Mouse (Mus musculus) MEL (cell line): ENCODE data around the gene Plin1. TPM values are rescaled to one million over a fixed set of nuclear protein-coding genes. Genes with fewer than 3 reads are reported as not detected.

Source experiments
- DNase-seq: peaks from one replicate; pipeline ENCODE4 v3.0.0; 2011; ENCODE audit warnings: low read depth, low spot score
- H3K27ac ChIP-seq: 2 replicates; pipeline ENCODE4 v1.5.1; 2012; ENCODE audit warnings: low read depth, mild to moderate bottlenecking, control low read depth, low read length, moderate library complexity; ENCODE audit not compliant: control insufficient read depth
- H3K27me3 ChIP-seq, 2 experiments: fragments of 150-350 bp in 1 of 2; sonication (generic) in 1 of 2; 2 replicates each; pipeline ENCODE4 v1.6.1; 2012; ENCODE audit warnings: low read length in 2 of 2, mild to moderate bottlenecking in 2 of 2, improper control_type of control experiment in 1 of 2, moderate library complexity in 1 of 2; ENCODE audit not compliant: insufficient read depth in 2 of 2, control insufficient read depth in 1 of 2
- H3K36me3 ChIP-seq, 2 experiments: 2 replicates each; pipeline ENCODE4 v1.6.1; 2012 to 2014; ENCODE audit warnings: low read length in 2 of 2, improper control_type of control experiment in 1 of 2, inconsistent platforms in 1 of 2, mild to moderate bottlenecking in 1 of 2; ENCODE audit not compliant: insufficient read depth in 2 of 2, control insufficient read depth in 1 of 2
- H3K4me1 ChIP-seq, 2 experiments: fragments of 150-350 bp in 1 of 2; sonication (generic) in 1 of 2; 2 replicates each; pipeline ENCODE4 v1.6.1; 2012; ENCODE audit warnings: low read length in 2 of 2, improper control_type of control experiment in 1 of 2, mild to moderate bottlenecking in 1 of 2; ENCODE audit not compliant: insufficient read depth in 2 of 2, control insufficient read depth in 1 of 2
- H3K4me3 ChIP-seq, 2 experiments: fragments of 150-350 bp in 1 of 2; sonication (generic) in 1 of 2; 2 replicates each; pipeline ENCODE4 v1.5.1; 2012; ENCODE audit warnings: low read depth in 2 of 2, low read length in 2 of 2, mild to moderate bottlenecking in 2 of 2, moderate library complexity in 2 of 2, control low read depth in 1 of 2, improper control_type of control experiment in 1 of 2; ENCODE audit not compliant: control insufficient read depth in 1 of 2, insufficient read depth in 1 of 2
- H3K79me2 ChIP-seq: 2 replicates; pipeline ENCODE4 v1.6.1; 2012; ENCODE audit warnings: mild to moderate bottlenecking, low read length, moderate library complexity; ENCODE audit not compliant: control insufficient read depth, poor library complexity, insufficient read depth
- H3K9ac ChIP-seq: 2 replicates; pipeline ENCODE4 v1.6.1; 2012; ENCODE audit warnings: low read depth, mild to moderate bottlenecking, control low read depth, low read length, moderate library complexity; ENCODE audit not compliant: control insufficient read depth, poor library complexity, severe bottlenecking
- H3K9me3 ChIP-seq: fragments of 150-350 bp; sonication (generic); replicated peaks from 2 replicates; pipeline ENCODE4 v1.6.1; 2012; ENCODE audit warnings: mild to moderate bottlenecking, low read length, improper control_type of control experiment, moderate library complexity; ENCODE audit not compliant: insufficient read depth
- BHLHE40 ChIP-seq: IDR thresholded peaks from 2 replicates; pipeline ENCODE4 v1.6.1; 2012; ENCODE audit warnings: low read depth, mild to moderate bottlenecking, inconsistent platforms, low read length, improper control_type of control experiment, borderline replicate concordance
- CHD1 ChIP-seq: IDR thresholded peaks from 2 replicates; pipeline ENCODE4 v1.6.1; 2012; ENCODE audit warnings: low read depth, mild to moderate bottlenecking, inconsistent platforms, low read length, improper control_type of control experiment
- CHD2 ChIP-seq: IDR thresholded peaks from 2 replicates; pipeline ENCODE4 v1.6.1; 2011; ENCODE audit warnings: low read length, improper control_type of control experiment
- CTCF ChIP-seq, 3 experiments: IDR thresholded peaks in 2 of 3; conservative IDR thresholded peaks in 1 of 3; 2 replicates each; pipeline ENCODE4 v1.5.1; 2011 to 2012; ENCODE audit warnings: low read length in 3 of 3, low read depth in 2 of 3, mild to moderate bottlenecking in 2 of 3, improper control_type of control experiment in 1 of 3, inconsistent platforms in 1 of 3, mixed read lengths in 1 of 3, moderate library complexity in 1 of 3; ENCODE audit not compliant: control insufficient read depth in 1 of 3, insufficient read depth in 1 of 3, poor library complexity in 1 of 3, severe bottlenecking in 1 of 3
- ELF1 ChIP-seq: IDR thresholded peaks from 2 replicates; pipeline ENCODE4 v1.6.1; 2014; ENCODE audit warnings: low read depth, mild to moderate bottlenecking, inconsistent platforms, low read length, improper control_type of control experiment, moderate library complexity
- ETS1 ChIP-seq: IDR thresholded peaks from 2 replicates; pipeline ENCODE4 v1.6.1; 2012; ENCODE audit warnings: low read depth, mild to moderate bottlenecking, inconsistent platforms, low read length, improper control_type of control experiment, moderate library complexity
- GABPA ChIP-seq: IDR thresholded peaks from 2 replicates; pipeline ENCODE4 v1.6.1; 2012; ENCODE audit warnings: low read depth, mild to moderate bottlenecking, inconsistent platforms, low read length, improper control_type of control experiment, moderate library complexity
- HCFC1 ChIP-seq: IDR thresholded peaks from 2 replicates; pipeline ENCODE4 v1.6.1; 2012; ENCODE audit warnings: low read depth, mild to moderate bottlenecking, inconsistent platforms, low read length, improper control_type of control experiment, moderate library complexity
- JUND ChIP-seq: IDR thresholded peaks from 2 replicates; pipeline ENCODE4 v1.6.1; 2011; ENCODE audit warnings: low read depth, mild to moderate bottlenecking, improper control_type of control experiment, low read length
- MAFK ChIP-seq: IDR thresholded peaks from 2 replicates; pipeline ENCODE4 v1.6.1; 2011; ENCODE audit warnings: low read depth, mild to moderate bottlenecking, low read length, improper control_type of control experiment, borderline replicate concordance
- MAX ChIP-seq: IDR thresholded peaks from 2 replicates; pipeline ENCODE4 v1.6.1; 2011; ENCODE audit warnings: low read length, improper control_type of control experiment
- MAZ ChIP-seq: IDR thresholded peaks from 2 replicates; pipeline ENCODE4 v1.6.1; 2012; ENCODE audit warnings: low read depth, mild to moderate bottlenecking, inconsistent platforms, low read length, improper control_type of control experiment
- MEF2A ChIP-seq: IDR thresholded peaks from 2 replicates; pipeline ENCODE4 v1.6.1; 2014; ENCODE audit warnings: low read depth, mild to moderate bottlenecking, inconsistent platforms, low read length, improper control_type of control experiment; ENCODE audit not compliant: poor library complexity, insufficient replicate concordance, severe bottlenecking; ENCODE audit errors: extremely low read depth
- MXI1 ChIP-seq: IDR thresholded peaks from 2 replicates; pipeline ENCODE4 v1.6.1; 2011; ENCODE audit warnings: mild to moderate bottlenecking, low read depth, low read length, improper control_type of control experiment
- MYB ChIP-seq: IDR thresholded peaks from 2 replicates; pipeline ENCODE4 v1.6.1; 2011; ENCODE audit warnings: mild to moderate bottlenecking, low read depth, low read length, improper control_type of control experiment
- MYC ChIP-seq: IDR thresholded peaks from 2 replicates; pipeline ENCODE4 v1.6.1; 2011; ENCODE audit warnings: low read depth, mild to moderate bottlenecking, low read length, improper control_type of control experiment, moderate library complexity
- NELFE ChIP-seq: IDR thresholded peaks from 2 replicates; pipeline ENCODE4 v1.6.1; 2011; ENCODE audit warnings: low read depth, low read length, improper control_type of control experiment
- POLR2AphosphoS2 ChIP-seq: IDR thresholded peaks from 2 replicates; pipeline ENCODE4 v1.6.1; 2011; ENCODE audit warnings: low read length, improper control_type of control experiment
- POLR2AphosphoS5 ChIP-seq: IDR thresholded peaks from 2 replicates; pipeline ENCODE4 v1.6.1; 2012; ENCODE audit warnings: low read depth, borderline replicate concordance, mild to moderate bottlenecking, inconsistent platforms, low read length, moderate library complexity, mixed read lengths
- RAD21 ChIP-seq: IDR thresholded peaks from 2 replicates; pipeline ENCODE4 v1.6.1; 2011; ENCODE audit warnings: mild to moderate bottlenecking, low read depth, low read length, improper control_type of control experiment
- RCOR1 ChIP-seq: IDR thresholded peaks from 2 replicates; pipeline ENCODE4 v1.6.1; 2012; ENCODE audit warnings: low read depth, mild to moderate bottlenecking, inconsistent platforms, low read length, improper control_type of control experiment
- SIN3A ChIP-seq: IDR thresholded peaks from 2 replicates; pipeline ENCODE4 v1.6.1; 2012; ENCODE audit warnings: low read length, improper control_type of control experiment, inconsistent platforms
- TCF12 ChIP-seq: IDR thresholded peaks from 2 replicates; pipeline ENCODE4 v1.6.1; 2014; ENCODE audit warnings: low read depth, mild to moderate bottlenecking, inconsistent platforms, low read length, improper control_type of control experiment, moderate library complexity
- UBTF ChIP-seq: IDR thresholded peaks from 2 replicates; pipeline ENCODE4 v1.6.1; 2012; ENCODE audit warnings: low read depth, mild to moderate bottlenecking, inconsistent platforms, low read length, improper control_type of control experiment, moderate library complexity, borderline replicate concordance; ENCODE audit not compliant: insufficient read depth
- USF2 ChIP-seq, 2 experiments: IDR thresholded peaks; 2 replicates each; pipeline ENCODE4 v1.6.1; 2011 to 2012; ENCODE audit warnings: improper control_type of control experiment in 2 of 2, low read length in 2 of 2, borderline replicate concordance in 1 of 2, inconsistent platforms in 1 of 2, low read depth in 1 of 2, mild to moderate bottlenecking in 1 of 2; ENCODE audit not compliant: insufficient read depth in 1 of 2
- ZC3H11A ChIP-seq: IDR thresholded peaks from 2 replicates; pipeline ENCODE4 v1.6.1; 2012; ENCODE audit warnings: low read depth, mild to moderate bottlenecking, inconsistent platforms, low read length, improper control_type of control experiment
- ZKSCAN1 ChIP-seq: IDR thresholded peaks from 2 replicates; pipeline ENCODE4 v1.6.1; 2012; ENCODE audit warnings: low read depth, mild to moderate bottlenecking, inconsistent platforms, low read length, improper control_type of control experiment, moderate library complexity
- ZMIZ1 ChIP-seq: IDR thresholded peaks from 2 replicates; pipeline ENCODE4 v1.6.1; 2012; ENCODE audit warnings: low read depth, mild to moderate bottlenecking, inconsistent platforms, low read length, improper control_type of control experiment, moderate library complexity
- ZNF384 ChIP-seq: IDR thresholded peaks from 2 replicates; pipeline ENCODE4 v1.6.1; 2012; ENCODE audit warnings: low read depth, mild to moderate bottlenecking, inconsistent platforms, low read length, improper control_type of control experiment
- polyA plus RNA-seq, 2 experiments: library from polyadenylated mRNA; stranded (reverse) in 1 of 2; unstranded in 1 of 2; fragments of >175 nt in 1 of 2; fragments of >200 nt in 1 of 2; gene quantifications; 2 replicates each; pipeline versions ENCODE4 v1.2.1 to v1.2.4; 2012; ENCODE audit warnings: low replicate concordance in 2 of 2, low read depth in 1 of 2; ENCODE audit not compliant: insufficient read length in 2 of 2, insufficient read depth in 1 of 2, missing spikeins in 1 of 2
- total RNA-seq: library from RNA; depleted of rRNA; stranded (reverse); fragments of 300-350 nt; gene quantifications from 2 replicates; pipeline ENCODE4 v1.2.3, GENCODE M21; 2012; rRNA removed

Gene Plin1
- total RNA-seq (0.10 and 0.19 TPM in 2 replicates), polyA plus RNA-seq (under 1 TPM in 1 of 2 experiments, not detected in 1; 0.08 TPM)

- no peak within 1 kb of the TSS for H3K4me3 ChIP-seq
- no peak within 1 kb of the TSS for H3K27ac ChIP-seq
- no peaks in the 10 kb centered on the region for H3K36me3 ChIP-seq
- TF ChIP-seq CHD2 (no peak), ZMIZ1 (no peak), HCFC1 (no peak), JUND (no peak), MXI1 (no peak), ELF1 (no peak), ZC3H11A (no peak), MAZ (no peak), ZKSCAN1 (no peak), RCOR1 (no peak), POLR2AphosphoS2 (no peak), MAX (no peak), BHLHE40 (no peak), TCF12 (no peak), POLR2AphosphoS5 (no peak), MYC (no peak), MAFK (no peak), ZNF384 (no peak)
- peaks cover 0 to 7% of the 10 kb centered on the region in 2 experiments; a peak in 2 of 4 replicates for H3K4me1 ChIP-seq
- no peaks in the 10 kb centered on the region for H3K79me2 ChIP-seq
- no peaks in the 10 kb centered on the region for H3K9me3 ChIP-seq
- no peaks in the 10 kb centered on the region for H3K27me3 ChIP-seq
- DNase-seq = no peak
- no peak within 1 kb of the TSS for H3K9ac ChIP-seq
Measured at GRCm38 (mm10) chr7:79732622-79733021, at the start of gene Plin1. TSS of gene Plin1 (minus strand) at chr7:79732903.

GRCm38 (mm10) chr7:79782516-79782855, 49.8 kb upstream of the Plin1 start:
- peaks cover 0 to 1% of the 10 kb centered on the region in 2 experiments; a peak in 2 of 4 replicates for H3K27me3 ChIP-seq
- TF ChIP-seq CHD1 (no peak), ELF1 (no peak), UBTF (no peak), CTCF (IDR thresholded peaks at IDR 0.05 in 2 of 3, conservative IDR thresholded peaks at IDR 0.05 in 1 of 3; ENCODE audit: control insufficient read depth in 1 of 3, insufficient read depth in 1 of 3, low read depth in 2 of 3, low read length in 3 of 3, poor library complexity in 1 of 3, severe bottlenecking in 1 of 3) (no peak), POLR2AphosphoS5 (no peak), MYC (no peak), SIN3A (no peak), MAZ (no peak), GABPA (no peak), MAFK (no peak), ZMIZ1 (no peak), USF2 (IDR thresholded peaks at IDR 0.05; ENCODE audit: borderline replicate concordance in 1 of 2, insufficient read depth in 1 of 2, low read depth in 1 of 2, low read length in 2 of 2) (no peak), MYB (no peak), CHD2 (no peak), ZNF384 (no peak), TCF12 (no peak), RAD21 (no peak), MEF2A (no peak), NELFE (no peak), ETS1 (no peak)
- TF ChIP-seq, all 39 proteins: peak for 0
- no peaks in the 10 kb centered on the region for H3K9me3 ChIP-seq
- no peak for DNase-seq
- no peaks in the 10 kb centered on the region for H3K36me3 ChIP-seq
- H3K4me1 ChIP-seq = peaks cover 0 to 6% of the 10 kb centered on the region in 2 experiments; a peak in 2 of 4 replicates
- no peak overlapping the region for H3K27ac ChIP-seq
- no peak overlapping the region for H3K9ac ChIP-seq
- no peak overlapping the region for H3K4me3 ChIP-seq
- no peaks in the 10 kb centered on the region for H3K79me2 ChIP-seq
